8 mouse cellular contexts compared by ENCODE assay signal in genomic region chr9:119035836-119036235, GRCm38 (mm10). TPM values are rescaled to one million over a fixed set of nuclear protein-coding genes. Genes with fewer than 3 reads are reported as not detected.
DNase-seq lines count a peak whose midpoint lies in the region; ATAC-seq and TF ChIP-seq lines count a peak whose summit lies in the region.

No protein-coding gene starts in this region.

- H3K27me3 ChIP-seq in liver, adult 2 months (ENCODE audit: control insufficient read depth, insufficient read depth, low read length) = no peaks in the 10 kb centered on the region
- H3K27me3 ChIP-seq in heart, embryonic 13.5 days (replicated peaks) = no peaks in the 10 kb centered on the region

- H3K36me3 ChIP-seq in liver, adult 2 months (ENCODE audit: control insufficient read depth, insufficient read depth, low read length) = no peaks in the 10 kb centered on the region
- peaks cover 64% of the 10 kb centered on the region for H3K36me3 ChIP-seq in heart, embryonic 13.5 days

- no peaks in the 10 kb centered on the region for H3K4me1 ChIP-seq in liver, adult 2 months (ENCODE audit: control insufficient read depth, insufficient read depth, low read length)
- H3K4me1 ChIP-seq in heart, embryonic 13.5 days = peaks cover 49% of the 10 kb centered on the region

- 63% methylated on average over 7 of the region's 7 CpGs for WGBS in liver, adult 2 months
- 47% methylated on average over 7 of the region's 7 CpGs for WGBS in heart, embryonic 13.5 days

- TF ChIP-seq POLR2A in liver, adult 2 months (IDR thresholded peaks at IDR 0.05; ENCODE audit: extremely low read depth, insufficient read depth, low read length) = no peak

- no peak overlapping the region for H3K27ac ChIP-seq in liver, adult 2 months (replicated peaks; ENCODE audit: insufficient read depth, low read depth, low read length)
- 0 out of 2 replicates have a peak overlapping the region, but pooled peaks have one; percentile 34 for H3K27ac ChIP-seq in heart, embryonic 13.5 days (replicated peaks)
- H3K27ac ChIP-seq in layer of hippocampus, adult 2 months = no peak overlapping the region

- no peak overlapping the region for H3K4me2 ChIP-seq in heart, embryonic 13.5 days

- no peak for TF ChIP-seq CTCF in liver, adult 2 months (IDR thresholded peaks at IDR 0.05; ENCODE audit: low read depth, low read length)
- no peak for TF ChIP-seq CTCF in layer of hippocampus, adult 2 months (conservative IDR thresholded peaks at IDR 0.05)

- peak; percentile 22; the same call in 1 of the 2 replicates for ATAC-seq in heart, embryonic 13.5 days (ENCODE audit: extremely low read depth, insufficient number of reproducible peaks, low FRiP score, low TSS enrichment)

- H3K9ac ChIP-seq in liver, adult 2 months (ENCODE audit: low read depth, low read length) = no peak overlapping the region
- H3K9ac ChIP-seq in heart, embryonic 13.5 days = no peak overlapping the region

- no peaks in the 10 kb centered on the region for H3K9me3 ChIP-seq in heart, embryonic 13.5 days

- H3K4me3 ChIP-seq in liver, adult 2 months (ENCODE audit: insufficient read depth, low read depth, low read length) = no peak overlapping the region
- no peak overlapping the region for H3K4me3 ChIP-seq in heart, embryonic 13.5 days
- no peak overlapping the region for H3K4me3 ChIP-seq in layer of hippocampus, adult 2 months

- DNase-seq in liver, adult 2 months (ENCODE audit: extremely low read depth, low read depth, low spot score) = peak; percentile 5
- DNase-seq in liver = no peak
- DNase-seq in brain, adult 2 months (ENCODE audit: low read depth, low spot score) = peak; percentile 31
- peak; percentile 54 for DNase-seq in lung, postnatal 14 days
- no peak for DNase-seq in layer of hippocampus, adult 2 months (ENCODE audit: low spot score in 2 of 2)
- no peak for DNase-seq in testis, postnatal 14 days (ENCODE audit: low spot score)
- DNase-seq in T-cell, adult 2 months (ENCODE audit: low spot score) = no peak

- no peaks in the 10 kb centered on the region for H3K79me2 ChIP-seq in liver, adult 2 months (ENCODE audit: control insufficient read depth, insufficient read depth, low read length)

RNA-seq across cellular contexts. Expression of gene Vill, which starts 16.7 kb away (rescaled TPM):
- 2.3 and 3.0 TPM in 2 replicates for total RNA-seq in liver, adult 2 months (2014; rRNA removed)
- polyA plus RNA-seq in liver, adult 2 months (2012; rRNA removed) = 0.50 and 1.2 TPM in 2 replicates
- polyA plus RNA-seq in heart, embryonic 13.5 days (2015; fragmentation: Nextera tagmentation; extraction: Ambion mirVana) = 10.6 and 11.5 TPM in 2 replicates
- under 1 TPM; 0.54 to 0.71 TPM for total RNA-seq in layer of hippocampus, adult 2 months (2021)

RNA-seq across cellular contexts. Expression of gene Plcd1, which starts 57.5 kb away (rescaled TPM):
- 0.37 and 0.40 TPM in 2 replicates for total RNA-seq in liver, adult 2 months (2014; rRNA removed)
- 0.45 and 0.93 TPM in 2 replicates for polyA plus RNA-seq in liver, adult 2 months (2012; rRNA removed)
- 15.8 and 16.5 TPM in 2 replicates for polyA plus RNA-seq in heart, embryonic 13.5 days (2015; fragmentation: Nextera tagmentation; extraction: Ambion mirVana)
- 10 to 100 TPM; 10.7 to 11.7 TPM for total RNA-seq in layer of hippocampus, adult 2 months (2021)

Comparison
In these comparisons a context has a peak if more than half of its experiments do, and no peak if none do; other contexts are left out.
1. DNase-seq: peak in liver, adult 2 months (single experiment), brain, adult 2 months (single experiment) and lung, postnatal 14 days (single experiment); none in liver (single experiment), layer of hippocampus, adult 2 months (0 of 2), testis, postnatal 14 days (single experiment) and T-cell, adult 2 months (single experiment).